Comparison of ENCODE assay signal across 16 mouse cellular contexts in genomic region chr9:83725545-83725944, GRCm38 (mm10).
A peak's percentile ranks its signal among the peaks of the same experiment; 100 is the strongest.
DNase-seq lines count a peak whose midpoint lies in the region; ATAC-seq and TF ChIP-seq lines count a peak whose summit lies in the region.
"Had no signal": no experiment of that assay in that cellular context is flagged by ENCODE, and none has a peak within 500 bp of the region (broad histone marks: within the 10 kb centered on the region; RNA-seq: fewer than 3 reads in every experiment).

No protein-coding gene starts in this region.

- ATAC-seq in lung, embryonic 14.5 days (ENCODE audit: insufficient read depth) = peak; percentile 38; the same call in 1 of the 2 replicates
- no peak for ATAC-seq in neural tube, embryonic 15.5 days (ENCODE audit: low FRiP score)
- ATAC-seq: CD4-positive, CD25-positive, alpha-beta regulatory T cell, adult 4 months; forebrain, embryonic 13.5 days; forebrain, postnatal 0 days had no signal

- H3K36me3 ChIP-seq in lung, embryonic 14.5 days (ENCODE audit: insufficient read depth) = no peaks in the 10 kb centered on the region
- H3K36me3 ChIP-seq in neural tube, embryonic 15.5 days = no peaks in the 10 kb centered on the region
- H3K36me3 ChIP-seq: embryonic facial prominence, embryonic 10.5 days; G1E; heart, embryonic 10.5 days had no signal

- peak; percentile 80 for DNase-seq in heart, adult 11 months
- no peak for DNase-seq in heart, adult 9 months (ENCODE audit: low spot score in 2 of 2)
- DNase-seq in kidney, adult 9 months = peak; percentile 9
- no peak for DNase-seq in kidney, postnatal 4 days
- peak; percentile 45 for DNase-seq in lung, embryonic 14.5 days
- DNase-seq in lung, postnatal 4 days = no peak
- DNase-seq in neural tube, embryonic 10.5 days (ENCODE audit: extremely low spot score, low spot score) = peak; percentile 8
- DNase-seq: B cell, adult 2 months; gastrocnemius, postnatal 14 days had no signal

- no peak overlapping the region for H3K9ac ChIP-seq in lung, embryonic 14.5 days
- H3K9ac ChIP-seq in neural tube, embryonic 15.5 days (replicated peaks) = no peak overlapping the region
- H3K9ac ChIP-seq: forebrain, embryonic 13.5 days; forebrain, postnatal 0 days had no signal

- no peak for TF ChIP-seq CTCF in lung, embryonic 14.5 days (IDR thresholded peaks at IDR 0.05; ENCODE audit: low read depth)

- no peaks in the 10 kb centered on the region for H3K9me3 ChIP-seq in lung, embryonic 14.5 days (ENCODE audit: low read depth, low read length)
- no peaks in the 10 kb centered on the region for H3K9me3 ChIP-seq in neural tube, embryonic 15.5 days (replicated peaks)
- H3K9me3 ChIP-seq: embryonic facial prominence, embryonic 10.5 days; forebrain, embryonic 13.5 days; G1E; heart, embryonic 10.5 days had no signal

- H3K27ac ChIP-seq in lung, embryonic 14.5 days (ENCODE audit: low read depth) = no peak overlapping the region
- H3K27ac ChIP-seq in neural tube, embryonic 15.5 days (replicated peaks) = no peak overlapping the region
- H3K27ac ChIP-seq: embryonic facial prominence, embryonic 10.5 days; forebrain, embryonic 13.5 days; heart, embryonic 10.5 days had no signal

- WGBS in lung, embryonic 14.5 days = 30% methylated on average over 8 of the region's 8 CpGs
- WGBS in neural tube, embryonic 15.5 days = 82% methylated on average over 8 of the region's 8 CpGs

- H3K4me3 ChIP-seq in lung, embryonic 14.5 days (ENCODE audit: low read depth, low read length) = no peak overlapping the region
- no peak overlapping the region for H3K4me3 ChIP-seq in neural tube, embryonic 15.5 days (replicated peaks)
- H3K4me3 ChIP-seq: embryonic facial prominence, embryonic 10.5 days; forebrain, embryonic 13.5 days; heart, embryonic 10.5 days had no signal

- no peaks in the 10 kb centered on the region for H3K27me3 ChIP-seq in lung, embryonic 14.5 days (ENCODE audit: insufficient read depth, low read length)
- no peaks in the 10 kb centered on the region for H3K27me3 ChIP-seq in neural tube, embryonic 15.5 days (replicated peaks)
- H3K27me3 ChIP-seq: forebrain, embryonic 13.5 days had no signal

- no peaks in the 10 kb centered on the region for H3K4me1 ChIP-seq in lung, embryonic 14.5 days (ENCODE audit: insufficient read depth)
- peaks cover 10% of the 10 kb centered on the region for H3K4me1 ChIP-seq in neural tube, embryonic 15.5 days
- H3K4me1 ChIP-seq: heart, embryonic 10.5 days had no signal

- peak overlapping the region; percentile 33 for H3K4me2 ChIP-seq in lung, embryonic 14.5 days
- no peak overlapping the region for H3K4me2 ChIP-seq in neural tube, embryonic 15.5 days
- H3K4me2 ChIP-seq: forebrain, embryonic 13.5 days had no signal

Comparison
In these comparisons a context has a peak if more than half of its experiments do, and no peak if none do; other contexts are left out.
1. DNase-seq: peak in heart, adult 11 months (single experiment), kidney, adult 9 months (single experiment), lung, embryonic 14.5 days (single experiment) and neural tube, embryonic 10.5 days (single experiment); none in heart, adult 9 months (0 of 2), kidney, postnatal 4 days (0 of 2) and lung, postnatal 4 days (0 of 2).